Mouse (Mus musculus): ENCODE measurements at regions not wholly inside any gene's neighbourhood (a gene's known extent, or its start where the extent isn't known, plus 50 kb on each side); places are given as distances from the start of the nearest gene placed in this dataset.

DNA sequence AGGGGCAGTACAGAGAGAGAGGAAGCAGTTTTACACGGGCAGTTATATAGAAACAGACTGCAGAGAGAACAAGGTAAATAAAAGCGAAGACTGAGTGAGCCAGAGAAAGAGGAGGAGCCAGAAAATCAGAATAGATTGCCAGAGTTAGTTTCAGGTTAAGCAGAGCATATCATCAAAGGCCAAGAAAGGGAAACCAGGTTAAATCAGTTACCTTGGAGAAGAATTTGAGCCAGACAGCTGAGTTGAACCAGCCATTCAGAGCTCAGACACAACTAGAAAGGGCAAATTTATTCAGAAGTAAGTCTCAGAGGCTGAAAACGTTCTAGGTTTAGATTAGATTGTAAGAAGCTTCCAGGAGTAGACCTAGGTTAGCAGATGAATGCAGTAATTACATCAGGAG, 858.6 kb downstream of the Adgrl3 start:
- Histone ChIP-seq H3K27ac (no peak overlapping the region), H3K4me3 (no peak overlapping the region)
- no peak for TF ChIP-seq CTCF (conservative IDR thresholded peaks at IDR 0.05)
- no peak for DNase-seq (ENCODE audit: low spot score in 2 of 2)

DNA sequence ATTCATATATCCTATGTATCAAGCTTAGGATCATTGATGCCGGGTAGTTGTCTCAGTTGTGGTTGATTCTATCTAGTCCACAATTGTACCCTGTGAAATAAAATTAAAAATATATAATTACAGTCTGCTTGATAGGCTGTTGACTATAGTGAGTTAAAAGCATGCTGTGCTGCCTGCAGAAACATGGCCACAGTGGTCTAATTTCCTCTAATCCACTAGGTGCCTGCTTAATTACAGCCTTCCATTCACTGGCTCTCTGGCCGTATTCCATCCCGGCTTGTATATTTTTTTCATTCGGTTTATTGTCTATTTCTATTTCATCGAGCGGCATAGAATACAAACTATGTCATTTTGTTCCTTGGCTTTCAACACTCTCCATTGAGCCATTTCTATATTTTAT, 873.4 kb downstream of the Adgrl3 start:
- H3K4me3 ChIP-seq = no peak overlapping the region
- DNase-seq (ENCODE audit: low spot score in 2 of 2) = no peak
- no peak overlapping the region for H3K27ac ChIP-seq
- TF ChIP-seq CTCF (conservative IDR thresholded peaks at IDR 0.05) = no peak

DNA sequence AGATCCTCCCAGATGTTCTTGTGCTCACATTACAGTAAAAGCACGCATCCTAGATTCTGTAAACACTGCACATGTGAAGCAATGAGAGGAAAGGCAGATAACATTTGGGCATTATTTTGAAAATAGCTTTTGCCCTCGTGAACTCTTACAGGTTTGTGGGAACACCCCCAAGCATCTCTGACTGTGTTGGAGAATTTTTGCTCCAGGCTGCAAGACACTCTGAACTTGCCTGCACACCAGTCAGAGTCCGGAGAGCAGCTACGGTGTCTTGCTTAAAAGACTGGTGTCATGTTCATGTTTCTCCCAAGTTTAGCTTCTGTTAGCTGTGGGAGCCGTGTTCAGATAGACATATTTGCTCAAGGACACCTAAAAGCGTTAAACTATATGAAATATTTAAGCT, 889.4 kb downstream of the Adgrl3 start:
- Histone ChIP-seq H3K27ac (no peak overlapping the region), H3K4me3 (no peak overlapping the region)
- TF ChIP-seq CTCF (conservative IDR thresholded peaks at IDR 0.05) = no peak
- no peak for DNase-seq (ENCODE audit: low spot score in 2 of 2)

DNA sequence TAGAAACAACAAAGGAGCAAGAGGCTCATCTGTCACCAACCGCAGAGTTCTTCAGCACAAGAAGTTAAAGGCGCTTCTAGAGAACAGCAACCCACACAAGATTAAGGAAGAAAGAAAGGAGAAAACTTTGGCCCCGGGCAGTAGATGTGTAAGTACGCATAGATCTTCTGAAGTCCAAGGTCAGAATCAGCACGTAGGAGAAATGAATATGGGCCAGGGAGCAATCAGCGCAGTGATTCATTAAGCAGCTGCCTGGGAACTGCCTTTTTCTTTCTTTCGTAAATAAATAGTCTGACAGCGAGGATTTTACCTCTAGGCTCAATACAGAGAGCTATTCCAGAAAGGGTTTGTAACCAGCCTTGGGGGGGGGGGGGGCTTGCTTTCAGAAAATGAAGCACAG, 890.0 kb downstream of the Adgrl3 start:
- Histone ChIP-seq H3K4me3 (no peak overlapping the region), H3K27ac (no peak overlapping the region)
- TF ChIP-seq CTCF (conservative IDR thresholded peaks at IDR 0.05) = no peak
- DNase-seq (ENCODE audit: low spot score in 2 of 2) = no peak

DNA sequence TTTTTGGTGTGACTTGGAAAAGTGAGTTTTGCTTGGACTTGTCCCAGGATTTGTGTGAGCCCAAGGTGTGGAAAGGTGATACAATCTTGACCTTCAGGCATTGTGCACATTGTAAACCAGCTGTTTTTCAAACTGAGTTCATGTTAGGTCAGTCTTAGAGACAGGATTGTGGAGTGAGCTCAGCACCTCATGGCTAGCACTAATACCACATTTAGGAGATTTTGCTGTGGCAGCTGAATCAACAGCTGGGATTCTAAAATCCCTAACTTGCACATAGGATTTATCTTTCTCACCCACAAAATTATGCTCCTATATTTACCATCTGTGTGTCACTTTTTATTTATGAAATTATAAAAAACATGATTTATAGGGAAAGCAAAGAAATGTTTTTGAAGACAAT, 896.7 kb downstream of the Adgrl3 start:
- no peak for DNase-seq (ENCODE audit: low spot score in 2 of 2)
- Histone ChIP-seq H3K27ac (no peak overlapping the region), H3K4me3 (no peak overlapping the region)
- no peak for TF ChIP-seq CTCF (conservative IDR thresholded peaks at IDR 0.05)

DNA sequence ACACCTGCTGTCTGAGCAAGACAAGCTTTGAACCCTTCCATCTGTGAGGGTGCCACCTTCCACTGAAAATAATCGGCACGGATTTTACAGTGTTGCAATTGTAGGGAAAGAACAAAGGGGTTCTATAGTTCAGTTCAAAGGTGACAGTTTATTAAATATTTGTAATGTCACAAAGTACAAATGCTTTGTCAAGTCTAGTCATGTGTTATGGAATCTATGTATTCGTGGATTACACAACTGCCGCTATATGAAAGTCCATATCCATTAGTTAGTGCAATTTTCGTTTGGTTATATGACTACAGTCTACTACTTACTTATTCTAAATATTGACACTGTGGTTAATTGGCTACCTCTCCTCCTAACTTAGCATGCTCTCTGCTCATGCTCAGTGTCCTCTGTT, 920.9 kb downstream of the Adgrl3 start:
- Histone ChIP-seq H3K27ac (no peak overlapping the region), H3K4me3 (no peak overlapping the region)
- no peak for TF ChIP-seq CTCF (conservative IDR thresholded peaks at IDR 0.05)
- no peak for DNase-seq (ENCODE audit: low spot score in 2 of 2)

DNA sequence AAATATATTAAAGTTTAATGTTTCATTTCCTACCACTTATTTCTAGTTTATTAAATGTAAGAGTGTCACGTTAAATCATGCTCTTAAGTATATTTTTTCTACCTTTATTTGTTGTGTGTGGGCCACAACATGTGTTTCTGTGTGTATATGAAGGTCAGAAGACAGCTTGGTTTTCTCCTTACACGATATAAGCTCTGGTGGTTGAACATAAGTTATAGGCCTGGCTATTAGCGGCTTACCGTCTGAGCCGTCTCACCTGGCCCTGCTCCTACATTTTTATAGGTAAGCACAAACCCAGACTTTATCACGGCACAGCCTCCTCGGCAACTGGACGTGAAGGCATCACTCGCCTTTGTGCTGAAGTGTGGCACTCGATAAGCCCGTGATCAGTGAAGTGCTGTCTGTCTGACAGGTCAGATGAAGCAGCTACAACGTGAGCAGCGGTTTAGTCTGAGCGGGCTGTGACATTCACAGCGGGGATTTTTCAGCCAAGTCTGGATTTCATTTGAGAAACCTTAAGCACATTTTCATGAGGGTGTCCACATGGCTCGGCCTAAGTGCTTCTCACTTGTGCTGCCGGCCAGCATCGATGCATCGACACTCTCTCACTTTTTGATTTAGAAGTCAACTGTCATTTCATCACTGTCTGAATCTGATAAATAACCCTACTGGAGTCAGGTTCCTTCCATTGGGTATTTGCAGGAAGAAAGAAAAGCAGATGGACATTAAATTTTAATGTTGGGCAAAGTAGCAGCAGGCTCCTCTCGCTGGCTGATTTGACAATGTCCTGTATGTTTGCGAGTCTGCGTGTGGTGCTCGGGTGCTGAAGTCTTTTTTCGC, 950.0 kb downstream of the Adgrl3 start:
- no peak for DNase-seq (ENCODE audit: low spot score in 2 of 2)

DNA sequence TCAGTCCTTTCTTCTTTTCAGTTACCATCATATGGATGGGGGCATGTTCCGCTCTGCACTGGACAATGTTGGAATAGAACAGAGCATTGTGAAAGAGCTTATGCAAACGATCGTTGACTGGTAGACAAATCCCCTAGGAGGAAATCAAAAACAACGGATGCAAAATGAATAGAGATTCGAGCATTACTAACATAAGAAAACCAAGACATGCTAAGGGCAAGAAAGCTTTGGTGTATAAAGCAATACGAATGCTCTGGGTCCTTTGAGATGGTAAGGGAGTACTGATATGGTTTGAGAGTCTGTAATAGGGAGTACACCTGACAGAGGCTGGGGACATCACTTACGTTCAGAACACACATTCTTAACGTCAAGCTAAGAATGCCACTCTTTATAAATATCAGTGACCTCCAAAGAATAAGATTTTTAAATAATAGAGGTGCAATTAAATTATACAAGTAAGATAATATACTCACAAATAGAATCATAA, 950.6 kb downstream of the Adgrl3 start:
- Histone ChIP-seq H3K27ac (no peak overlapping the region), H3K4me3 (no peak overlapping the region)
- no peak for TF ChIP-seq CTCF (conservative IDR thresholded peaks at IDR 0.05)

More for the DNA sequence above, 950.0 kb downstream of the Adgrl3 start:
- no peak for TF ChIP-seq CTCF (conservative IDR thresholded peaks at IDR 0.05)
- Histone ChIP-seq H3K27ac (no peak overlapping the region), H3K4me3 (no peak overlapping the region)

DNA sequence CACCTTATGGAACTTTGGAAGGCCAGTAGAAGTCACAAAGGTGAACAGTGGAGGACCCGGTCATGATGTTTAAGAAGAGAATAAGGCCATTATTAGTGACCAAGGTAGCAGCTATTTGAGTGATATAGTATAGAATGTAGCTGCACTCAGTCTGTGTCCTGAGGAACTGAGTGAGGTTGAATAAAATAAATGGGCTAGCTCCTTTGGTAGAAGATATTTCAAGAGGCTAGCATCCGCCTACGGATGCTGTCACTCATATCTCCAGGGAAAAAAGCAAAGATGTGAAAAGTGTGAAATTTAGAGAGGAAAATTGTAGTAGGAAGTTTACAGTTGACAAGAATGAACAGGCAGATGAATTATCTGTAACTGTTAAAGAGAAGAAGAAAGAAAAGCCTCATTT, 956.6 kb downstream of the Adgrl3 start:
- Histone ChIP-seq H3K27ac (no peak overlapping the region), H3K4me3 (no peak overlapping the region)
- no peak for DNase-seq (ENCODE audit: low spot score in 2 of 2)
- no peak for TF ChIP-seq CTCF (conservative IDR thresholded peaks at IDR 0.05)

More for the DNA sequence above, 950.6 kb downstream of the Adgrl3 start:
- DNase-seq (ENCODE audit: low spot score in 2 of 2) = no peak

DNA sequence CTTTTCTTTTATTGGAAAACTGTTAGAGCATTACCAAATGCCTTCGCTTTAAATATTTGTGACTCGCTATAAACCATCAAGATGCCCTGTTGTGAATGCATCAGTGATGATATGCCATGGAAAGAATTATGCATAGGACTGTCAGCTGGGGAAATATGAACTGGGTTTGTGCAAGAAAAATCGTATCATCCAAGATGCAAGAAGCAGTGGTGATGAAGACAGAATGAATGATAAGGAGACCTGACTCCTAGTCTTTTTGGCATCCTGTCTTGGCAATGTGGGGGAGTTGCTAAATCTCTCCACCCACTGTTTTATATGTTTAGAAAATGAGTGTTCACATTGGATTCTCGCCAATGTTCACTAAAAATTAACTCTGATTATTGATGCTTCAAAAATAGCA, 963.4 kb downstream of the Adgrl3 start:
- TF ChIP-seq CTCF (conservative IDR thresholded peaks at IDR 0.05) = no peak

DNA sequence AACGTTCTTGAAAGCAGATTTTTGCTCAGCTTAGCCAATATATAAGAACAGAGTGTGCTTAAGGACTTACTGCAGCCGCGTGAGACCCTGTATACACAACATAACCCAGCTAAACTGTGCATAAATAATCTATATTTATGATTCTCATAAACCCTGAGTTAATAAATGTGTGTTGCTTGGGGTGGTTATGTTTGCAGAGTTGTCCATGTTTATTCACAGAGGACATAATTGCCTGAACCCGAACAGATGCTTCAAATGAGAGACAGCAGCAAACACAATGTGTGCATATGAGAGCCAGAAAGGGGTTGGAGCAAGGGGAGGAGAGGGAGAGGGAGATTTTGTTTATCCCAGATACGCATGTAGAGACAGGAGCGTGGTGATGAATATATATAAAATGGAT, 968.1 kb downstream of the Adgrl3 start:
- Histone ChIP-seq H3K27ac (no peak overlapping the region), H3K4me3 (no peak overlapping the region)
- DNase-seq (ENCODE audit: low spot score in 2 of 2) = no peak
- no peak for TF ChIP-seq CTCF (conservative IDR thresholded peaks at IDR 0.05)

More for the DNA sequence above, 963.4 kb downstream of the Adgrl3 start:
- H3K4me3 ChIP-seq = no peak overlapping the region
- no peak for DNase-seq (ENCODE audit: low spot score in 2 of 2)
- H3K27ac ChIP-seq = no peak overlapping the region

DNA sequence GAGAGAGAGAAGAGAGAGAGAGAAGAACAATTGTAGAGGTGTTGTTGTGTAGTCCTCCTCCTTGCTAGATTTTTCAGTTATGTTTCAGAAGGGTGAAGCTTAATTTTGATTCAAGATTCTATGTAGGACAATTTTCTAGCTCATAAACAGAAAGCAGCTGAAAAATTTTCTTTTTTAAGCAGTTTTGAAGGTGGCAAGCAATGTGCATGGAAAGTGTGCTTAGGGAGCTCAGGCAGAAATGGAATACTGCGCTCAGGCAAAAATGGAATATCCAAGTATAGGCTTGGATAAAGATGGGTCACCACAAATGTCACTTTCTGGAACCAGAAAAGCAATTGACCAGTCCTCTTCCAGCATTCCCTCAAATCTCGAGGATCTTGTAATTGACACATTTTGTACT, 988.0 kb downstream of the Adgrl3 start:
- no peak for TF ChIP-seq CTCF (conservative IDR thresholded peaks at IDR 0.05)
- no peak overlapping the region for H3K27ac ChIP-seq
- no peak overlapping the region for H3K4me3 ChIP-seq
- no peak for DNase-seq (ENCODE audit: low spot score in 2 of 2)

DNA sequence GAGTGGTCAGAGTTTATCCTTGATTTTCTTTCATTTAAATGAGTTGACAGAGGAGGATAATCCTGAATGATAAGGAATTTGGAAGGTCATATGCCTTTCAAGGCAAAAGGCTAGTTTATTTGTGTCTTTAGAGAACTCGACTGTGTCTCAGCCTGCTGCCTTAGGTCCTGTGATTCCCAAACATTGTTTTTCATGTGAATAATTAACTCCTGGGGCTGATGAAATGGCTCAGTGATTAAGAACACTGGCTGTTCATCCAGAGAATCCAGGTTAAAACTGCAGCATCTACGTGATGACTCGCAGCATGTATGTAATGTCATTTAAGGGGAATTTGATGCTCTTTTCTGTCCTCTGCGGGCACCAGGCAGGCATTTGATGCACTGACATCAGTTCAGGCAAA, 1004.2 kb downstream of the Adgrl3 start:
- DNase-seq (ENCODE audit: low spot score in 2 of 2) = no peak
- H3K27ac ChIP-seq = no peak overlapping the region
- no peak overlapping the region for H3K4me3 ChIP-seq
- no peak for TF ChIP-seq CTCF (conservative IDR thresholded peaks at IDR 0.05)

DNA sequence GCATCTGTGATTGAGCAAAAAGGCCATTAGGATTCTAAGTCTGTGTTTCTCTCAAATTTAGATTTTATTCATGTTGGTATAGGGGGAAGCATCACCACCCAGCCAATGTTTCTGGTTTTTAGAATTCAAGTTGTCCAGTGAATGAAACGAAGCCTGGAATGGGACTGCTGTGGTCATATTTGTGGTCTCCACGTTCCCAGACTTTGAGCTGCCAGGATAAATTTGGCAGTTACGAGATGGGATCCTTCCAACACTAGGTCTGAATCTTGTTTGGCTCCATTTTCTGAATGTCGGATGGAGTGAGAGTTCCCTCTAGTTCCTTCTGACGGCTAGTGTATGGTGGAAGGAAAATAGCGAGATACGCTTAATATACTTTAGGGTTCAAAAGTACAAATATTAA, 1014.8 kb downstream of the Adgrl3 start:
- Histone ChIP-seq H3K27ac (no peak overlapping the region), H3K4me3 (no peak overlapping the region)
- no peak for DNase-seq (ENCODE audit: low spot score in 2 of 2)
- no peak for TF ChIP-seq CTCF (conservative IDR thresholded peaks at IDR 0.05)
